Mouse (Mus musculus) heart, embryonic 16.5 days (tissue): ENCODE measurements around the gene Ncapd2. TPM values are rescaled to one million over a fixed set of nuclear protein-coding genes. Genes with fewer than 3 reads are reported as not detected.
A peak's percentile ranks its signal among the peaks of the same experiment; 100 is the strongest.

Source experiments
- ATAC-seq: fragments of 200-750 bp; cut with Nextera tagmentation; replicated peaks from 2 replicates; pipeline ENCODE4 v1.8.0; 2017; ENCODE audit warnings: moderate number of reproducible peaks; ENCODE audit not compliant: insufficient read depth, low FRiP score; ENCODE audit errors: extremely low read depth
- H3K27ac ChIP-seq: fragments of 300-500 bp; sonication (generic); 2 replicates; pipeline ENCODE4 v1.5.1; 2014; ENCODE audit warnings: mild to moderate bottlenecking, low read length, control low read depth, moderate library complexity
- H3K27me3 ChIP-seq: fragments of 300-500 bp; sonication (generic); 2 replicates; pipeline ENCODE4 v1.6.1; 2014; ENCODE audit warnings: low read length, mixed read lengths; ENCODE audit not compliant: control insufficient read depth, insufficient read depth
- H3K36me3 ChIP-seq: fragments of 300-500 bp; sonication (generic); 2 replicates; pipeline ENCODE4 v1.6.1; 2014; ENCODE audit not compliant: control insufficient read depth, insufficient read depth
- H3K4me1 ChIP-seq: fragments of 300-500 bp; sonication (generic); 2 replicates; pipeline ENCODE4 v1.6.1; 2014; ENCODE audit warnings: low read length, mixed read lengths; ENCODE audit not compliant: control insufficient read depth, insufficient read depth
- H3K4me2 ChIP-seq: fragments of 300-500 bp; sonication (generic); 2 replicates; pipeline ENCODE4 v1.6.1; 2014; ENCODE audit warnings: low read depth, mild to moderate bottlenecking, control low read depth, low read length
- H3K4me3 ChIP-seq: fragments of 300-500 bp; sonication (generic); 2 replicates; pipeline ENCODE4 v1.5.1; 2014; ENCODE audit warnings: mild to moderate bottlenecking, control low read depth, low read length
- H3K9ac ChIP-seq: fragments of 300-500 bp; sonication (generic); 2 replicates; pipeline ENCODE4 v1.6.1; 2014; ENCODE audit warnings: low read length, control low read depth
- H3K9me3 ChIP-seq: fragments of 300-500 bp; sonication (generic); replicated peaks from 2 replicates; pipeline ENCODE4 v1.6.1; 2016; ENCODE audit warnings: low read length; ENCODE audit not compliant: control insufficient read depth
- WGBS: fragments of 180-500 bp; shearing (Covaris S2); extraction: QIAGEN DNeasy Blood & Tissue Kit; methylation state at CpG from one replicate; pipeline ENCODE4 v1.1.7; 2014; 5-methylcytosine and 5-hydroxymethylcytosine counted together
- polyA plus RNA-seq: library from polyadenylated mRNA; unstranded; fragments of >200 nt; fragmentation: Nextera tagmentation; extraction: Ambion mirVana; gene quantifications from 2 replicates; pipeline ENCODE4 v1.2.1, GENCODE M21; 2015

Ncapd2 gene
- polyA plus RNA-seq, 1 experiment from 2014 or later, result 99.3 TPM

DNA sequence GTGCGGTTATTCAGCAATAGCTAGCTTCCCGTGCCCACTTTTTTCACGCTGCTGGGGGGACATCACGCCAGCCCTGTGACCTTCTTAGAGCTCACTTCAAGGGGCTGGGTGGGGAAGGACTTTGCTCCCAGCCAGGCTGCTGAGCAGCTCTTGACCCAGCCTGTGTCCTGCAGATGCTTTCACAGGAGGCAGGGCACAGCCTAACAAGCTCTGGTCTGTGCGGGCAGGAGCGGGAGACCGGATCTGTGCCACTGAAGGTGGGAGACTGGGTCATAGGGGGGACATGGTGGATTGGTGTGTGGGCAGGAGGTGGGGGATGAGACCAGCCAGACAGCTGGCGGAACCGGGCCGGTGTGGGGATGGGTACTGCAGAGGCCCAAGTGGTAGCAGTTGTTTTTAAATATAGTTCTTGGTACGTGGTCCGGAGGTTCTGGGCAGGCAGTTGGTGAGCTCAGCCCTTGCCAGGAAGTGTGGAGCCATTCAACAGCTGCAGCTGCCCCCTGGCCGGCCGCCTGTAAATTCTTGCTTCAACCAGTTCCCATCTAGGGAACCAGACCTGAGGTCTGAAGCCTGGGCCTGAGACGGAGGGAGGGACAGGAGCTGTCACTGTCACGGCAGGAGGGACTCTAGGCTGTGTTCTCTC is 42.5 kb downstream of the Ncapd2 start:
- Histone ChIP-seq H3K9me3 (no peaks in the 10 kb centered on the region), H3K4me2 (peak overlapping the region; percentile 79), H3K27ac (peak overlapping the region; percentile 95), H3K27me3 (no peaks in the 10 kb centered on the region), H3K4me3 (peak overlapping the region; percentile 26), H3K9ac (peak overlapping the region; percentile 74), H3K4me1 (peaks cover 47% of the 10 kb centered on the region), H3K36me3 (peaks cover 11% of the 10 kb centered on the region)
- 39% methylated on average over 16 of the region's 16 CpGs for WGBS
- ATAC-seq, result no peak; the same call in 1 of the 2 replicates

DNA sequence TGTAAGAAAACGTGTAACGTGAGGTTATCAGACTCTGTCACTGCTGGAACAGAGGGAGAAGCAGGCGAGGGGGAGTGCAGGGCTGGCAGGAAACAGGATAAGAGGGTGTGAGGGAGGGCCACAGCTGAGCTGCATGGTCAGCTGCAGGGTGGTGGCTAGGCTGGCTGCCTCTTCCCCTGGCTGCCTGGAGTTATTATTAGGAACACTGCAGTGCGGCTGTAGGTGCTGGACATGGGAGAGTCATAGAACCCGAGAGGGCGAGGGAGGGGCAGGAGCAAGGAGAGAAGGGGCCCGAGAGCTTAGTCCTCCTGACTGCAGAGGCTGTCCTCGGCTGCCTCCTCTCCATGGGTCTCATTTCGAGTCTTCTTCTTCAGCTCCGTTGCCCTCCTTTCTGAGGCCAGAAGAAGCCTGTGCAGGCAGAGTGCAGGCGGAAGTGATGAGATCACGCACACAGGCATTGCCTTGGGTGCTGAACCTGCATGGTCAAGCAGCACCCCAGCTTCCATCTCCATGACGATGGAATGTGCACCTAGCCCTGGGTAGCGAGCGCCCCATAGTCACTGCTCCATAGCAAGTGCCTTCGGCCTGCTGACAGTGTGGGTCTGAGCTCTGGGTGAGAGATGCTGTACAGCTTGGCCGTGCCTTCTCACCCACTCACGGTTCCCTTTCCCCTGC is 43.1 kb downstream of the Ncapd2 start:
- Histone ChIP-seq H3K36me3 (peaks cover 10% of the 10 kb centered on the region), H3K27me3 (no peaks in the 10 kb centered on the region), H3K4me2 (peak overlapping the region; percentile 79), H3K27ac (peak overlapping the region; percentile 95), H3K4me1 (peaks cover 47% of the 10 kb centered on the region), H3K9ac (peak overlapping the region; percentile 74), H3K4me3 (peak overlapping the region; percentile 26), H3K9me3 (no peaks in the 10 kb centered on the region)
- WGBS, result 25% methylated on average over 18 of the region's 18 CpGs
- ATAC-seq, result peak; percentile 81

DNA sequence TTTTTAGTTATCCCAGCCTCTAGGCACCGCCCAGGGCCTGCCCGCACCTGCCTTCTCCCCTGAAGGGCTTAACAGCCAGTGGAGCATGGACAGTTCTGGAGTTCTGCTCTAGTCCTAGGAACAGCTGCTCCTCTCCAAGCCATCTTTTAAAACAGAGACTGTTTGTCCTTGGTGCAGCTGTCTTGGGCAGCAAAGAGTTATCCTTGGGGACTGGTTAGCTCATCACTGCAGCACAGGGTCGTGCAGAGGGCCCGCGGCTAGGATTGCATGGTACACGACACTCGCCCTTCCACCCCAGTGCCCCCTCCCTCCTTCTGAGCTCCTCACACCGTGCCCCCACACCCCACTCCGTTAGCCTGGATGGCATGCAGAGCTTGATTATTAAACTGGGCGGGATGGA is 44.2 kb downstream of the Ncapd2 start:
- Histone ChIP-seq H3K4me1 (peaks cover 47% of the 10 kb centered on the region), H3K27me3 (no peaks in the 10 kb centered on the region), H3K36me3 (peaks cover 11% of the 10 kb centered on the region; the same call in 1 of the 2 replicates), H3K9ac (peak overlapping the region; percentile 84), H3K4me2 (peak overlapping the region; percentile 79), H3K4me3 (no peak overlapping the region; the same call in 1 of the 2 replicates), H3K9me3 (no peaks in the 10 kb centered on the region), H3K27ac (peak overlapping the region; percentile 95)
- ATAC-seq, result no peak
- WGBS, result 41% methylated on average over 10 of the region's 10 CpGs

DNA sequence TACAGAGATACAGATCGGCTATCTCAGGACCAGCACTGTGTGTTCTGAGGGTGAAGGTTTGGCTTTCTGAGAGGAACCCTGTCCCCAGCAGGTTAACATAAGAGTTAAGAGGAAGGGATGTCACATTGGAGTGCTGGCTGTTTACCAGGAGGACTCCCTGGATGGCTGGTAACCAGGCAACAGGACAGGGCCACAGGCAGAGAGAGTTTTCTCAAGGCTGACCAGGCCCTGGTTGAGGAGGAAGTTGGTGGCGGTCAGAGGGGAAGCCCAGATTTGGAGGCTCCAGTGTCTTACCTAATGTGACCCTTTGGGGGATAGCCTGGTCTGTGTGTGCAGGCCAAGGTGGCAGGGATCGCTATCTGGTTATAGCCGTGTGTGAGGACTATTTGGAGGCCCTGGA is 44.7 kb downstream of the Ncapd2 start:
- WGBS, result 49% methylated on average over 4 of the region's 4 CpGs
- peak overlapping the region; percentile 79 for H3K4me2 ChIP-seq
- peaks cover 16% of the 10 kb centered on the region for H3K36me3 ChIP-seq
- H3K27ac ChIP-seq, result peak overlapping the region; percentile 95
- peak overlapping the region; percentile 84 for H3K9ac ChIP-seq
- ATAC-seq, result no peak
- H3K4me3 ChIP-seq, result peak overlapping the region; percentile 70
- H3K9me3 ChIP-seq, result no peaks in the 10 kb centered on the region
- no peaks in the 10 kb centered on the region for H3K27me3 ChIP-seq
- H3K4me1 ChIP-seq, result peaks cover 47% of the 10 kb centered on the region

DNA sequence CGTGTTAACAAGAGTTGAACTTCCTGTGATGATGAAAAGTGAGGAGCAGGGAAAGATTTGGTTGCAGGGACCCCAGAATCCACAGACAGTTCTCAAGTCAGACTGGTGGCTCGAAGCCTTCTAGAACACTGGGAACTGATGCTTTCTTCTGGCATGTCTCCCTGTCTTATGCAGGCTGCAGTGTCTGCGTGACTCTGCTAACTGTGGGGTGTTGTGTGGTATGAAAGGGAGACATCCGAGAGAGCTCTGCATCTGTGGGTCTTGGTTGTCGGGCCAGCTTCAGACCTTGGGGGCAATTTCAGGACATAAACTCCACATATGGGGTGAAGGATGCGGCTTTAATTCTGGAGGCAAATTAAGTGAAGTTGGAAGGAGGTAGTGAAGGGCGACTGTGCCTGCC is 45.4 kb downstream of the Ncapd2 start:
- H3K9me3 ChIP-seq, result no peaks in the 10 kb centered on the region
- no peak for ATAC-seq
- H3K27me3 ChIP-seq, result no peaks in the 10 kb centered on the region
- peaks cover 47% of the 10 kb centered on the region for H3K4me1 ChIP-seq
- peak overlapping the region; percentile 79 for H3K4me2 ChIP-seq
- H3K9ac ChIP-seq, result peak overlapping the region; percentile 84
- 46% methylated on average over 7 of the region's 7 CpGs for WGBS
- peak overlapping the region; percentile 95 for H3K27ac ChIP-seq
- peaks cover 22% of the 10 kb centered on the region for H3K36me3 ChIP-seq
- H3K4me3 ChIP-seq, result peak overlapping the region; percentile 70

DNA sequence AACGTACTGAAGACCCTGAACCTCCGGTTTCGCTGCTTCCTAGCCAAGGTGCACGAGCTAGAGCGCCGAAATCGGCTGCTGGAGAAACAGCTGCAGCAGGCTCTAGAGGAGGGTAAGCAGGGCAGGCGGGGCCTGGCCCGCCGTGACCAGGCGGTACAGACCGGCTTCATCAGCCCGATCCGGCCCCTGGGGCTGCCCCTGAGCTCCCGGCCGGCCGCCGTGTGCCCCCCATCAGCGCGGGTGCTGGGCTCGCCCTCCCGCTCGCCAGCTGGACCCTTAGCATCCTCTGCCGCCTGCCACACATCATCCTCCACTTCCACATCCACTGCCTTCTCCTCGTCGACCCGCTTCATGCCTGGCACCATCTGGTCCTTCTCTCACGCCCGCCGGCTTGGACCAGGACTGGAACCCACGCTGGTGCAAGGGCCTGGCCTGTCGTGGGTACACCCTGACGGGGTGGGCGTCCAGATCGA is 46.0 kb downstream of the Ncapd2 start:
- Histone ChIP-seq H3K36me3 (peaks cover 26% of the 10 kb centered on the region), H3K27ac (peak overlapping the region; percentile 82), H3K4me1 (peaks cover 47% of the 10 kb centered on the region), H3K4me2 (peak overlapping the region; percentile 79), H3K4me3 (peak overlapping the region; percentile 70), H3K9ac (peak overlapping the region; percentile 84), H3K9me3 (no peaks in the 10 kb centered on the region), H3K27me3 (no peaks in the 10 kb centered on the region)
- ATAC-seq, result peak; percentile 8
- 2% methylated on average over 30 of the region's 35 CpGs for WGBS

DNA sequence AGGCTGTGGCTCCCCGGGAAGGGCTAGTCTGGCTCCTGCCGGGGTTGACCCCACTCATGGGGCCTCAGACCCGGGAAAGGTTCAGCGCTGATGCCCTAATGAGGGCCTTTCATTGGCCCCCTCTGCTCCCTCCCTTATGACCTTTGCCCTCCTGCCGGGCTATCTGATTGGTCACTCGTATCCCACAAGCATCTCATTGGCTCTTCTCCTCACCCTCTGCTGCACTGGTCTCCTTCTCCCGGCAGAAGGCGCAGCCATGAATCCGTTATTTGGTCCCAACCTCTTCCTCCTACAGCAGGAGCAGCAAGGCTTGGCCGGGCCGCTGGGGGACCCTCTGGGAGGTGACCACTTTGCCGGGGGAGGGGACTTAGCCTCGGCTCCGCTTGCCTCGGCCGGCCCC is 46.5 kb downstream of the Ncapd2 start, which contains the start of gene Iffo1:
TSS of gene Iffo1 (plus strand) at position 241 of the 400 bp plus-strand sequence.
- Histone ChIP-seq H3K4me3 (peak within 1 kb of the TSS; percentile 70), H3K9me3 (no peaks in the 10 kb centered on the region), H3K27me3 (no peaks in the 10 kb centered on the region), H3K27ac (peak within 1 kb of the TSS; percentile 95), H3K36me3 (peaks cover 27% of the 10 kb centered on the region), H3K4me1 (peaks cover 47% of the 10 kb centered on the region), H3K9ac (peak within 1 kb of the TSS; percentile 84), H3K4me2 (peak within 1 kb of the TSS; percentile 79)
- ATAC-seq, result peak; percentile 79
- WGBS, result under 1% methylated on average over 16 of the region's 16 CpGs

DNA sequence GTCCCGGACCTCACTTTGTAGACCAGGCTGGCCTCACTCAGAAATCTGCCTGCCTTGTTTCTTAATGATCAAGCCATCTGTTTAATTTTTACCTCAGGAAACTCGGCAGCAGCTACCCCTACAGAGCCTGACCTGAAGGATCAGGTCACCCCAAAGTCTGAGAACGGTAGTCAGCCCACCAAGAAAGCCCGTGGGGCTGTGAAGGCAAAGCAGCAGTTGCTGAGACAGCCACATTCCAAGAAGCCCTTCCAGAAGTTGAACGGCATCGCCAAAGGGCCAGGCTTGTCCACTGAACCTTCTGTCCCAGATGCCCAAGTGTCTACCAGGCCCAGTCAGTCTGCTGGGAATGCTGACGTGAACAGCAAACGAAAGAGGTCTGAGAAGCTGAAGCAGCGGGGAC is 47.6 kb downstream of the Ncapd2 start:
- Histone ChIP-seq H3K4me2 (no peak overlapping the region), H3K9me3 (no peaks in the 10 kb centered on the region), H3K4me1 (peaks cover 37% of the 10 kb centered on the region), H3K36me3 (peaks cover 38% of the 10 kb centered on the region), H3K4me3 (no peak overlapping the region), H3K9ac (no peak overlapping the region), H3K27ac (no peak overlapping the region), H3K27me3 (no peaks in the 10 kb centered on the region)
- WGBS, result 82% methylated on average over 9 of the region's 9 CpGs
- no peak for ATAC-seq

DNA sequence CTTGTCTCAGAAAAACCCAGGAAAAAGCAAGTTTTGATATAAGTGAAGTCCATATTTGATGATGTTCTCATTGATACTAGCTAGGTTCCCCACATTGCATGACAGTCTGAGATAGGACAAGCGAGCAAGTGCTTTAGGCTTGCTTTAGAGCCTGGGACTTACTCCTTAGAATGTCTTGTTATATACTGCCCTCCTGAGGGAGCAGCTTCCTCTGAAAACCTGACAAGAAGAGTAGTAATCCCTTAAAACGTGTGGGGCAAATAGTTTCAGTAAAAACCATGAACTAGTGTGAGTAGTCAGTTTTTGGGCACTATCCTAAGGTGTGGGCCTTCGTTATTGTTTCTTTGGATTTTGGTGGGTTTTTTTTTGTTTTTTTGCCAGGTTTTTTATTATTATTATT is 48.4 kb downstream of the Ncapd2 start:
- Histone ChIP-seq H3K4me3 (no peak overlapping the region), H3K4me1 (peaks cover 29% of the 10 kb centered on the region), H3K9ac (no peak overlapping the region), H3K9me3 (no peaks in the 10 kb centered on the region), H3K27me3 (no peaks in the 10 kb centered on the region), H3K27ac (no peak overlapping the region), H3K4me2 (no peak overlapping the region), H3K36me3 (peaks cover 45% of the 10 kb centered on the region)
- ATAC-seq, result no peak
- WGBS, result 78% methylated on average over 3 of the region's 3 CpGs
